Mouse (Mus musculus): ENCODE data around the gene Bri3. TPM values are rescaled to one million over a fixed set of nuclear protein-coding genes. Genes with fewer than 3 reads are reported as not detected.

Gene Bri3
- polyA plus RNA-seq, 1 experiment from 2014 or later = 25.1 TPM

DNA sequence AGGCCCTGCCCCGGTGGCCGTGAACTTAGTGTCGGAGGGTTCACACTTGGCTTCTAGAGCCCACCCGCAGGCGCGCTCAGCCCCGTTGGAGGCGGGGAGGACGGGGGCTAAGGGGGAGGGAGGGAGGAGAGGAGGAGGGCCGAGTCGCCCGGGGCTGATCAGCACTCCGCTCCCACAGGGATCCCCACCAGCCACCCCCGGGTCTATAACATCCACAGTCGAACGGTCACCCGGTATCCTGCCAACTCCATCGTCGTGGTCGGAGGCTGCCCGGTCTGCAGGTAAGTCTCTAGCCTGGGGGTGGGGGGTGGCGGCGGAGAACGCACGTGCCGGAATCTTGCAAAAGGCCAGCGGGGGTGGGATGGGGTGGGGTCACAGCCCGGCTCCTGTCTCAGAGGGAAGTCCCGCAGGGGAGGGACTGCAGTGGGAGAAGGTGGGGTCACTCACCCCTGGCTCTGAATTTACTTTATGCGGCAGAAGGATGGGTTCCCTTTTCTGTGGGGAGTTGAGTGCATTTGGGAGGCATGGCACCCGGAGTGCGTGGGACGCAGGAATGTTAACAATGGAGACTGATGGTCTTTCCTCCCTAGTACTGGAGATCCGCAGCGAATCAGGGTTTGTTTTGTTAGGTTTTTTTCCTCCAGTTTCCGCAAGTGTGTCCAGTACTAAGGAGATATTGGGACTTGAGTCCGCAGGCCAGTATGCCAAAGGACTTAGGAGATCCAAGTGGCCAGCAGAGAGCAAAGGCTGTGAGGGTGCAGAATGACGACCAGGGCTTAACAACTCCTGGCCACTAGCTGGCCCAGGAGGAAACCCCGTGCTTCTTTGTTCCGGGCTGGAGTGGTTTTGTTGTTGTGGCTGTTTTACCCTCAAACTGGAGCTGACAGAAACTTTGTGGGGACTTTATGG, 11.6 kb downstream of the Bri3 start:
- Histone ChIP-seq H3K9ac (peak overlapping the region; percentile 94), H3K4me3 (replicated peaks) (peak overlapping the region; percentile 87), H3K27me3 (no peaks in the 10 kb centered on the region), H3K36me3 (no peaks in the 10 kb centered on the region), H3K9me3 (replicated peaks) (no peaks in the 10 kb centered on the region), H3K27ac (peak overlapping the region; percentile 78), H3K4me1 (replicated peaks) (peaks cover 49% of the 10 kb centered on the region), H3K4me2 (peak overlapping the region; percentile 98)
- peak; percentile 20 for DNase-seq
- WGBS (ENCODE audit: insufficient replicate concordance) = under 1% methylated on average over 40 of the region's 40 CpGs
- peak; percentile 11 for ATAC-seq (ENCODE audit: low read depth)

DNA sequence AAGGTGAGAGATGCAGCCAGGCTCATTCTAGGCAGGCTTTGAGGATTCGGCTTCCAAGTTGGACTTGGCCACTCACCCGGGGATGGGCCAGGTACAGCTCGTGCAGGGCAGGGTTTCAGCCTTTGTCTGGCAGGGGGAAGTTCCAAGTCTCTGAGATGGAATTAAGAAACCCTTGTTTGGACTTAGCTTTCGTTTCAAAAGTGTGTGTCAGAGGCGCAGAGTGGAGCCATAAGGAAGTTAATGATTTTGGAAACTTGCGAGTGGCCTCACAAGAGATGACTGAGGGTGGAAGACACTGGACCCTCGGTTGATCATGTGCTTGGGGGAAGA, 12.3 kb downstream of the Bri3 start:
- WGBS (ENCODE audit: insufficient replicate concordance) = 25% methylated on average over 7 of the region's 7 CpGs
- H3K27me3 ChIP-seq = no peaks in the 10 kb centered on the region
- H3K27ac ChIP-seq = peak overlapping the region; percentile 78; the same call in 1 of the 2 replicates
- peak overlapping the region; percentile 98 for H3K4me2 ChIP-seq
- H3K36me3 ChIP-seq = no peaks in the 10 kb centered on the region
- no peak for DNase-seq
- H3K4me3 ChIP-seq (replicated peaks) = peak overlapping the region; percentile 87
- H3K9me3 ChIP-seq (replicated peaks) = no peaks in the 10 kb centered on the region
- H3K4me1 ChIP-seq (replicated peaks) = peaks cover 49% of the 10 kb centered on the region
- no peak for ATAC-seq (ENCODE audit: low read depth)
- peak overlapping the region; percentile 94 for H3K9ac ChIP-seq

DNA sequence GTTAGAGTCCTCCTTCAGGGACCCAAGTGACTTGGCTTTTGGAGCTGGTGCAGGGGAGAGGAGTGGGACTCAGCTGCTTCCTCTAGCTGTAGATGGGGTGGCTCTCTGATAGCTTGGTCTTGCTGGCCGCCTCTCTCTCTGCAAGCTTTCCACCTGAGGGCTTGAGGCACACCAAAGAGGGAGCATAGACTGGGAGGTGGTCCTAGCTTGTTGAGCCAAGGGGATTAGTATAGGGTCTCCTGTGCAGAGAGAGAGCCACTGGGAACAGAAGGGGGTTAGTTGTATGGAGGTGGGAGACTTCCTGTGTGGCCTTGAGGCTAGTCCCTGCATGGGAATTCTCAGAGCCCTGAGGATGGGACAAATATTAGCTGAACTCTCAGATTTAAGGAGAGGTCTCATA, 12.7 kb downstream of the Bri3 start:
- Histone ChIP-seq H3K36me3 (no peaks in the 10 kb centered on the region), H3K4me2 (peak overlapping the region; percentile 98), H3K9ac (peak overlapping the region; percentile 94), H3K4me1 (replicated peaks) (peaks cover 49% of the 10 kb centered on the region), H3K27me3 (no peaks in the 10 kb centered on the region), H3K4me3 (replicated peaks) (peak overlapping the region; percentile 87), H3K27ac (no peak overlapping the region), H3K9me3 (replicated peaks) (no peaks in the 10 kb centered on the region)
- 60% methylated on average over 1 of the region's 1 CpGs for WGBS (ENCODE audit: insufficient replicate concordance)
- no peak for ATAC-seq (ENCODE audit: low read depth)
- no peak for DNase-seq

DNA sequence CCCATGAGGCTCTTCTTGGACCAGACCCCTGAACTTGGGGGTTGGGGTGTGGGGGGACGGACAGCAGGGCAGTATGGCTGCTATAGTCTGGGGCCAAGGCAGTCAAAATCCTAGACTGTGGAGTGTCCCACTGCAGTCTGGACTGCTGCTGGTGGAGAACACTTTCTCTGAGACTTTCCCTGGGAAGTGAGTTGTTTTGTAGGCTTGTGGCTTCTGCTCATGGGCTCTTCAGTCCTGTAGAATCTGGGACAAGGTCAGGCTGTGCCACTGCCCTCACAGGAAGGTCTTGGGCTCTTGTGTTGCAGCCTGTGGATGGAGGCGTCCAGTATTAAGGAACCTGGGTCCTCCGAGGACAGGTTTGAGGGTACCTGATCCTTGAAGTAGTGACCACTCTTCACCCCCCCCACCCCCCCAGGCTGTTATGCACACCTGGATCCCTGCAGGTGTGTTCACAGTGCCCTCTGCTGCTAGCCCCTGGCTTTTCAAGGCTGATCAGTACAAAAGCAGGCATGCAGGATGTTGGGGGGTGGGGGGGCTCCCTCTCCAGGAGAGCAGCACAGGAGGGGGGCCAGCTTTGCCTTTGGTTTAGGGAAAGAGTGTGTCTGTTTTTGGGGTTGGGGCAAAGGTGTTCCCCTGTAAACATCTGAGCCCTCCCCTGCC, 13.3 kb downstream of the Bri3 start:
- no peaks in the 10 kb centered on the region for H3K36me3 ChIP-seq
- no peak overlapping the region for H3K27ac ChIP-seq
- no peaks in the 10 kb centered on the region for H3K27me3 ChIP-seq
- no peaks in the 10 kb centered on the region for H3K9me3 ChIP-seq (replicated peaks)
- WGBS (ENCODE audit: insufficient replicate concordance) = 69% methylated on average over 3 of the region's 3 CpGs
- H3K4me2 ChIP-seq = peak overlapping the region; percentile 98
- DNase-seq = no peak
- H3K4me3 ChIP-seq (replicated peaks) = peak overlapping the region; percentile 87; the same call in 1 of the 2 replicates
- H3K4me1 ChIP-seq (replicated peaks) = peaks cover 49% of the 10 kb centered on the region
- no peak for ATAC-seq (ENCODE audit: low read depth)
- H3K9ac ChIP-seq = no peak overlapping the region

DNA sequence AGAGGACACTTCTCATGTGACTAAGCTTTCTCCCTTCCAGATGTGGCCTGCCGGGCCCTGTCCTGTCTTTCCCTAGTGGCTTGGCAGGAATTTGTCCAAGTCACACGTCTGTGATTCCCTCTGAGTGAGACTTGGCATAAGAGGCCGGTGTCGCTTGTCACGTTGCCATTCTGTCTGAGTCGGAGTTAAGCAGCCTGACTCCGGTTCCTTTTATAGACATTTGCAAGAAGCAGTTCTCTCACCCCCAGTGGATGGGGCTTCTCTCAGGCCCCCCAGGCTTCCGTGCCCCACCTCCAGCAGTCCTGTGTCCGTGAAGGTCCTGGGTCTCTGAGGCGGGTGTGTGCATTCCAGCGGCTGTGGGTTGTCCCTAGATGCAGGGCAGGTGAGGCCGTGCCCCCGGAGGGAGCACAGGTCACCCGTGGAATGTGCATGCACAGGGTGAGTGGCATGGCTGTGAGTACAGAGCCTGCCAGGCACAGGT, 13.9 kb downstream of the Bri3 start:
- peak overlapping the region; percentile 98; the same call in 1 of the 2 replicates for H3K4me2 ChIP-seq
- H3K27ac ChIP-seq = no peak overlapping the region
- no peaks in the 10 kb centered on the region for H3K36me3 ChIP-seq
- H3K9me3 ChIP-seq (replicated peaks) = no peaks in the 10 kb centered on the region
- H3K4me1 ChIP-seq (replicated peaks) = peaks cover 49% of the 10 kb centered on the region
- H3K4me3 ChIP-seq (replicated peaks) = no peak overlapping the region
- ATAC-seq (ENCODE audit: low read depth) (no peak), DNase-seq (no peak)
- no peaks in the 10 kb centered on the region for H3K27me3 ChIP-seq
- H3K9ac ChIP-seq = 0 out of 2 replicates have a peak overlapping the region, but pooled peaks have one; percentile 6
- WGBS (ENCODE audit: insufficient replicate concordance) = 69% methylated on average over 14 of the region's 14 CpGs

DNA sequence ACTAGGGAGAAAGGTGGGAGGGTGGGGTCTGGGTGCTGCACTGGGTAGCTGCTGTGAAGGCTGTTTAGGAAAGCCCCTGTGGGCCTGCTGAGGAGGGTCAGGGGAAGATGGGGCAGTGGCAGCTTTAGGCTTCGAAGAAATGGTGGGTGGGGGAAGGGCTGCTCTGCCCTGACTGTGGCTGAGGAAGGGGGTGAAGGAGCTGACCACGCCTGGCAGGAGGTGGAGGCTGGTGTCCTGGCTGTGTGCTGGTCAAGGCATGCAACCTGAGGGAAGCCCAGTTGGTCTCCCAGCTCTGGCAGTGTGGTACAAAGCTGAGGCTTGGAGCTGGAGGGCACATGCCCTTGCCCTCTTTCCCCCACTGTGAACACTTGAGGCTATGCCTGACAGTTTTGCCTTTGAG, 14.4 kb downstream of the Bri3 start:
- ATAC-seq (ENCODE audit: low read depth) (no peak), DNase-seq (no peak)
- H3K4me1 ChIP-seq (replicated peaks) = peaks cover 47% of the 10 kb centered on the region
- no peak overlapping the region for H3K4me2 ChIP-seq
- no peaks in the 10 kb centered on the region for H3K27me3 ChIP-seq
- no peak overlapping the region for H3K4me3 ChIP-seq (replicated peaks)
- H3K27ac ChIP-seq = no peak overlapping the region
- no peaks in the 10 kb centered on the region for H3K9me3 ChIP-seq (replicated peaks)
- no peaks in the 10 kb centered on the region for H3K36me3 ChIP-seq
- 0 out of 2 replicates have a peak overlapping the region, but pooled peaks have one; percentile 6 for H3K9ac ChIP-seq
- 43% methylated on average over 2 of the region's 2 CpGs for WGBS (ENCODE audit: insufficient replicate concordance)

DNA sequence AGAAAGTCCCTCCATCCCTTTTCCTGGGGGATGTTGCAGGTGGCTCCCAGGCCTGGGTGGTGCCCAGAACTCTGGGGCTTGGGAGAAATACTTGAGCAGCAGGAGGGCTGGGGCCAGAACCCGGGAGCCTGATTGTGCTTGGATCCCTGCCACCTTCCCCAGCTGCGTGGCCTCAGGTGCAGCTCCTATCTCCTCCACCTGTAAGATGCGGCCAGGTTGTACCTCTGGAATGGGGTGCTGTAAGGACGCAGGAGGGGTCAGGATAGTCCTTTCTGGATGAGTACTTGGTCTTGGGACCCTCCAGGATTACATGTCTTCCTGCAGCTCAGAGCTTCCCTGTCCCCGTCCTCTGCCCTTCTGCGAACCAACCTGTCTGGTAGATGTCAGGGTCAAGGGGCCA, 15.0 kb downstream of the Bri3 start:
- no peaks in the 10 kb centered on the region for H3K9me3 ChIP-seq (replicated peaks)
- H3K9ac ChIP-seq = no peak overlapping the region
- H3K27me3 ChIP-seq = no peaks in the 10 kb centered on the region
- H3K4me2 ChIP-seq = no peak overlapping the region
- no peak for DNase-seq
- H3K4me1 ChIP-seq (replicated peaks) = peaks cover 42% of the 10 kb centered on the region
- WGBS (ENCODE audit: insufficient replicate concordance) = 72% methylated on average over 6 of the region's 6 CpGs
- ATAC-seq (ENCODE audit: low read depth) = no peak
- H3K36me3 ChIP-seq = peaks cover under 1% of the 10 kb centered on the region; the same call in 1 of the 2 replicates
- H3K27ac ChIP-seq = no peak overlapping the region
- no peak overlapping the region for H3K4me3 ChIP-seq (replicated peaks)

DNA sequence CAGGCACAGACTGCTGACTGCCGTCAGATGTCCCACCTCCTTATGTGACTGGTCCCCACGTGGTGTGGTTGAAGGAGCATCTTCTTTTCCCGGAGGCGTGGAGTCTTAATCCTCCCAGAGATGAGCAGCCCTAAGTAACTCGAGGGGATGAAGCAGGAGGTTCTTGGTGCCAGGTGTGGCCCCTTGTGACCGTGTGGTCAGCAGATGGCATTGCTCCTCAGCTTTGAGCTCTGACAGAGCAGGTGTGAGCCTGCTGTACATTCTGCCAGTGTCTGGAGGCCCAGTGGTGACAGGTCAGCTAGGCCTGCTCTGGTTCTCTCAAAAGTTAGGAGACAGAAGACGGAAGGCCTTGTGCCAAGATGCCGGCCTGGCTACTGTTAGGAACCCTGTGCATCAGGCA, 16.2 kb downstream of the Bri3 start:
- H3K4me1 ChIP-seq (replicated peaks) = peaks cover 35% of the 10 kb centered on the region
- whole genome bisulfite sequencing (ENCODE audit: insufficient replicate concordance) = 76% methylated on average over 8 of the region's 8 CpGs
- H3K36me3 ChIP-seq = peaks cover 10% of the 10 kb centered on the region
- ATAC-seq (ENCODE audit: low read depth) (no peak), DNase-seq (no peak)
- no peak overlapping the region for H3K27ac ChIP-seq
- no peak overlapping the region for H3K9ac ChIP-seq
- no peak overlapping the region for H3K4me2 ChIP-seq
- no peaks in the 10 kb centered on the region for H3K9me3 ChIP-seq (replicated peaks)
- H3K27me3 ChIP-seq = no peaks in the 10 kb centered on the region
- H3K4me3 ChIP-seq (replicated peaks) = no peak overlapping the region

DNA sequence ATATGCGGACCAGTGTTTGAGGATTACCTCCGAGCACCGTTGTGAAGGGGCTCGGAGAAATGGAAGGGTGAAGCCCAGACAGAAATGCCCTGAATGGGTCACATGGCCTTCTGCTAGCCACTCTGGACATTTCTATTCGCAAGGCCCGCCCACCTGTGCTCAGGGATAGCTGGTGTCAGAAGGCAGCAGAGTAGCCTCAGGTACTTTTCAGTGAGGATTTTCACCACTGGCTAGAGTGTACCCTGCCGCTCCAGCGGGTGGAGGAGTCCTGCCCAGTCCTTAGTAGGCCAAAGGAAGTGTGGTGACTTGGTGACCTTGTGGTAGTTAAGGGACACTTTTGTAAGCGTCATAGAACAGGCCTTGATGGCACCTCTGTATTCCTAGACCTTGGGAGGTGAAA, 17.1 kb downstream of the Bri3 start:
- Histone ChIP-seq H3K4me2 (no peak overlapping the region), H3K4me3 (replicated peaks) (no peak overlapping the region), H3K9ac (no peak overlapping the region), H3K27me3 (no peaks in the 10 kb centered on the region), H3K27ac (no peak overlapping the region), H3K36me3 (peaks cover 13% of the 10 kb centered on the region), H3K4me1 (replicated peaks) (peaks cover 26% of the 10 kb centered on the region), H3K9me3 (replicated peaks) (no peaks in the 10 kb centered on the region)
- no peak for DNase-seq
- no peak for ATAC-seq (ENCODE audit: low read depth)
- 74% methylated on average over 9 of the region's 9 CpGs for WGBS (ENCODE audit: insufficient replicate concordance)

DNA sequence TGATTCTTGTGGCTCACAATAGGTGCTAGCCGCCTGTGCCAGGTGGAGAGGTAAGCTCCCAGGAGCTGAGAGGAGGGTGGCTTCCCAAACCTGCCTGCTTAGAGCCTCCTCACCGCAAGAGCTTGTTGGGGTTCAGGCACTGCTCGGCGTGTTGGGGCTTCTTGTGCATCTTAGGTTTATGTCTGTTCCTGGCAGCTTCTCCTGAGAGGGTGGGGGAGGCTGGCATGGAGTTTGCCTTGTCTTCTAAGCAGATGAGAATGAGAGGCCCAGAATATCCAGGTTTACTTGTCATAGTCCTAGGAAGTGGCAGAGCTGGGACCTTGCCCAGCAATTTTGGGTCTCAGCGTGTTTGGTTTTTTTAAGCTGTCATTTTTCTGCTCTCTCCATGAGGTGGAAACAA, 17.6 kb downstream of the Bri3 start:
- WGBS (ENCODE audit: insufficient replicate concordance) = 85% methylated on average over 5 of the region's 5 CpGs
- peaks cover 17% of the 10 kb centered on the region for H3K36me3 ChIP-seq
- H3K4me3 ChIP-seq (replicated peaks) = no peak overlapping the region
- no peak overlapping the region for H3K4me2 ChIP-seq
- no peaks in the 10 kb centered on the region for H3K27me3 ChIP-seq
- DNase-seq = no peak
- no peak overlapping the region for H3K27ac ChIP-seq
- ATAC-seq (ENCODE audit: low read depth) = no peak
- H3K9me3 ChIP-seq (replicated peaks) = no peaks in the 10 kb centered on the region
- H3K9ac ChIP-seq = no peak overlapping the region
- H3K4me1 ChIP-seq (replicated peaks) = peaks cover 21% of the 10 kb centered on the region

DNA sequence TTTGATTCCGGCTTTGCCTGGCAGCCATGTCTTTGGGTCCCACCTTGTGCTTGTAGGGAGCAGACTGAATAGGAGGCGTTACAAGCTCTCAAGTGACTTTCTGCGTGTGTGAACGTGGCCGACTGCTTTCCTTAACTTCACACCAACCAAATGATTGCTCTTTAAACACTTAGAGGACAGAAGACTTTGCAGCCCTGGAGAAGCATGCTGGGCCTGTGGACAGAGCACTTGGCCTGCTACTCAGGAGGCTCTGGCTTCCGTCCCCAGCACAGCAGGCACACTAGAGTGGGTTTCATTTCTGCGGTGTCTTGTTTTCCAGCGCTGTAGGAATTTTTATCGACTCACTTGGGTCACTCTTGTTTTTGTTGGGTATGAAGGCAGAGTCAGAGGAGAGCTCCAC, 18.8 kb downstream of the Bri3 start:
- H3K27me3 ChIP-seq = no peaks in the 10 kb centered on the region

More for the DNA sequence above, 18.8 kb downstream of the Bri3 start:
- Histone ChIP-seq H3K27ac (no peak overlapping the region), H3K36me3 (peaks cover 17% of the 10 kb centered on the region), H3K9ac (no peak overlapping the region), H3K4me3 (replicated peaks) (no peak overlapping the region), H3K4me1 (replicated peaks) (peaks cover 8% of the 10 kb centered on the region), H3K4me2 (no peak overlapping the region), H3K9me3 (replicated peaks) (no peaks in the 10 kb centered on the region)
- ATAC-seq (ENCODE audit: low read depth) (no peak), DNase-seq (no peak)
- WGBS (ENCODE audit: insufficient replicate concordance) = 72% methylated on average over 9 of the region's 9 CpGs
